ENCODE assay signal across 28 mouse cellular contexts in the genomic region with DNA sequence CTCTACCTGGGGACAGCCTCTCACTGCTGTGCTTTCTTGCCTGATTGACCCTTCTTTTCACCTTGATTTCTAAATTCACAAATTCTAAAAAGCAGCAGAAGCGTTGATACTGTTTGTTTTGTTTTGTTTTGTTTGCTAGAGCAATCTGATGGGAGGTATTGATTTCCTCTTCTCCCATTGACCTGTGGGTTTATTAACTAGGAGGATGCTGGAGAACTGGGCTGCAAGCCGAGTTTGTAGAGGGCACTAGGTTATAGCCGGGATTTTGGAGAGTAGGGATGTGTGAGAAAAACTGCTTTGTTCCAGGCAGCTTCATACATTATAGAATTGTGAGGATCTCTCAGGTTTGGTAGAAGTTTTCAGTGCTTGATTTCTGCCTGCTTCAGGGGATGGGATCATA. TPM values are rescaled to one million over a fixed set of nuclear protein-coding genes. Genes with fewer than 3 reads are reported as not detected.
A peak's percentile ranks its signal among the peaks of the same experiment; 100 is the strongest.
DNase-seq lines count a peak whose midpoint lies in the region; ATAC-seq and TF ChIP-seq lines count a peak whose summit lies in the region.
"Had no signal": no experiment of that assay in that cellular context is flagged by ENCODE, and none has a peak within 500 bp of the region (broad histone marks: within the 10 kb centered on the region; RNA-seq: fewer than 3 reads in every experiment).

No protein-coding gene starts in this region.

- no peaks in the 10 kb centered on the region for H3K79me2 ChIP-seq in liver, adult 2 months (ENCODE audit: control insufficient read depth, insufficient read depth, low read length)

- no peak for TF ChIP-seq POLR2A in kidney, adult 2 months (IDR thresholded peaks at IDR 0.05; ENCODE audit: low read depth, low read length)
- TF ChIP-seq POLR2A in liver, adult 2 months (IDR thresholded peaks at IDR 0.05; ENCODE audit: extremely low read depth, insufficient read depth, low read length): no peak

- WGBS in kidney, adult 2 months: 60% methylated on average over 3 of the region's 3 CpGs
- WGBS in kidney, embryonic 16.5 days: 77% methylated on average over 3 of the region's 3 CpGs
- WGBS in liver, adult 2 months: 19% methylated on average over 3 of the region's 3 CpGs
- 60% methylated on average over 3 of the region's 3 CpGs for WGBS in liver, embryonic 11.5 days
- 44% methylated on average over 3 of the region's 3 CpGs for WGBS in liver, embryonic 16.5 days (ENCODE audit: insufficient replicate concordance)

- H3K4me3 ChIP-seq in kidney, adult 2 months (ENCODE audit: insufficient read depth, low read depth, low read length): no peak overlapping the region
- no peak overlapping the region for H3K4me3 ChIP-seq in kidney, embryonic 16.5 days (ENCODE audit: low read length)
- no peak overlapping the region for H3K4me3 ChIP-seq in liver, adult 2 months (ENCODE audit: insufficient read depth, low read depth, low read length)
- no peak overlapping the region for H3K4me3 ChIP-seq in liver, embryonic 11.5 days (ENCODE audit: low read depth, low read length)
- H3K4me3 ChIP-seq in liver, embryonic 16.5 days (ENCODE audit: low read depth, low read length): no peak overlapping the region
- H3K4me3 ChIP-seq: embryonic facial prominence, embryonic 10.5 days; embryonic facial prominence, embryonic 12.5 days; forebrain, embryonic 13.5 days; forebrain, embryonic 15.5 days had no signal

- no peaks in the 10 kb centered on the region for H3K27me3 ChIP-seq in kidney, adult 2 months (replicated peaks; ENCODE audit: control insufficient read depth, insufficient read depth, low read length)
- H3K27me3 ChIP-seq in kidney, embryonic 16.5 days (ENCODE audit: insufficient read depth, low read length): no peaks in the 10 kb centered on the region
- H3K27me3 ChIP-seq in liver, adult 2 months (ENCODE audit: control insufficient read depth, insufficient read depth, low read length): no peaks in the 10 kb centered on the region
- H3K27me3 ChIP-seq in liver, embryonic 11.5 days (replicated peaks; ENCODE audit: control insufficient read depth, insufficient read depth, low read length): no peaks in the 10 kb centered on the region
- H3K27me3 ChIP-seq in liver, embryonic 16.5 days (ENCODE audit: control insufficient read depth, insufficient read depth, low read depth, low read length): no peaks in the 10 kb centered on the region
- H3K27me3 ChIP-seq: CH12.LX; embryonic facial prominence, embryonic 12.5 days; forebrain, embryonic 13.5 days; forebrain, embryonic 15.5 days; Patski had no signal

- no peak overlapping the region for H3K4me2 ChIP-seq in kidney, embryonic 16.5 days (replicated peaks; ENCODE audit: low read depth, low read length)
- H3K4me2 ChIP-seq in liver, embryonic 11.5 days: no peak overlapping the region
- no peak overlapping the region for H3K4me2 ChIP-seq in liver, embryonic 16.5 days (ENCODE audit: low read depth, low read length)
- H3K4me2 ChIP-seq: embryonic facial prominence, embryonic 12.5 days; forebrain, embryonic 13.5 days; forebrain, embryonic 15.5 days had no signal

- no peak for ATAC-seq in kidney, embryonic 16.5 days (ENCODE audit: low FRiP score, low TSS enrichment)
- no peak; the same call in 1 of the 2 replicates for ATAC-seq in liver, embryonic 11.5 days (replicated peaks; ENCODE audit: low FRiP score)
- ATAC-seq in liver, embryonic 16.5 days (ENCODE audit: low read depth): peak; percentile 74
- ATAC-seq: forebrain, embryonic 13.5 days; forebrain, embryonic 15.5 days; Patski had no signal

- peaks cover 16% of the 10 kb centered on the region for H3K4me1 ChIP-seq in kidney, adult 2 months (ENCODE audit: control insufficient read depth, insufficient read depth, low read length)
- no peaks in the 10 kb centered on the region for H3K4me1 ChIP-seq in kidney, embryonic 16.5 days (ENCODE audit: insufficient read depth, low read length)
- peaks cover 30% of the 10 kb centered on the region for H3K4me1 ChIP-seq in liver, adult 2 months (ENCODE audit: control insufficient read depth, insufficient read depth, low read length)
- no peaks in the 10 kb centered on the region for H3K4me1 ChIP-seq in liver, embryonic 11.5 days (replicated peaks; ENCODE audit: control insufficient read depth, insufficient read depth, low read length)
- H3K4me1 ChIP-seq in liver, embryonic 16.5 days (ENCODE audit: control insufficient read depth, low read depth, low read length): no peaks in the 10 kb centered on the region; the same call in 1 of the 2 replicates
- H3K4me1 ChIP-seq: embryonic facial prominence, embryonic 10.5 days; embryonic facial prominence, embryonic 12.5 days; forebrain, embryonic 13.5 days; forebrain, embryonic 15.5 days had no signal

- no peak for TF ChIP-seq CTCF in kidney, adult 2 months (conservative IDR thresholded peaks at IDR 0.05; ENCODE audit: insufficient read depth, insufficient read length, low read depth, low read length)
- TF ChIP-seq CTCF in liver, adult 2 months (IDR thresholded peaks at IDR 0.05; ENCODE audit: low read depth, low read length): no peak

- no peaks in the 10 kb centered on the region for H3K9me3 ChIP-seq in kidney, embryonic 16.5 days (ENCODE audit: low read length)
- H3K9me3 ChIP-seq in liver, embryonic 11.5 days (ENCODE audit: control insufficient read depth, low read length): no peaks in the 10 kb centered on the region
- H3K9me3 ChIP-seq in liver, embryonic 16.5 days (replicated peaks; ENCODE audit: control insufficient read depth, low read length): no peaks in the 10 kb centered on the region
- H3K9me3 ChIP-seq: embryonic facial prominence, embryonic 10.5 days; embryonic facial prominence, embryonic 12.5 days; forebrain, embryonic 13.5 days; forebrain, embryonic 15.5 days; G1E had no signal

- H3K36me3 ChIP-seq in kidney, adult 2 months (ENCODE audit: control insufficient read depth, insufficient read depth, low read length): no peaks in the 10 kb centered on the region
- no peaks in the 10 kb centered on the region for H3K36me3 ChIP-seq in kidney, embryonic 16.5 days (ENCODE audit: insufficient read depth, low read length)
- no peaks in the 10 kb centered on the region for H3K36me3 ChIP-seq in liver, adult 2 months (ENCODE audit: control insufficient read depth, insufficient read depth, low read length)
- H3K36me3 ChIP-seq in liver, embryonic 11.5 days (ENCODE audit: control insufficient read depth, insufficient read depth, low read length): no peaks in the 10 kb centered on the region
- no peaks in the 10 kb centered on the region for H3K36me3 ChIP-seq in liver, embryonic 16.5 days (ENCODE audit: control insufficient read depth, insufficient read depth)
- H3K36me3 ChIP-seq: embryonic facial prominence, embryonic 10.5 days; embryonic facial prominence, embryonic 12.5 days; forebrain, embryonic 15.5 days; G1E had no signal

- DNase-seq in kidney, adult 2 months: peak; percentile 45
- DNase-seq in liver, adult 2 months (ENCODE audit: extremely low read depth, low read depth, low spot score): peak; percentile 95
- no peak for DNase-seq in liver, embryonic 11.5 days (ENCODE audit: low spot score)
- DNase-seq in gastrocnemius, postnatal 4 days (ENCODE audit: low spot score in 2 of 2): no peak
- DNase-seq: adrenal gland, adult 8-10 months; adrenal gland, postnatal 14 days; adrenal gland, postnatal 36 days; B cell, adult 2 months; cerebellum, adult 11-12 months; cerebellum, adult 2 months; cerebellum, adult 9-10 months; cerebellum, postnatal 10 days; cerebellum, postnatal 25 days had no signal

- no peak overlapping the region for H3K9ac ChIP-seq in kidney, embryonic 16.5 days (replicated peaks; ENCODE audit: low read length)
- no peak overlapping the region for H3K9ac ChIP-seq in liver, adult 2 months (ENCODE audit: low read depth, low read length)
- no peak overlapping the region for H3K9ac ChIP-seq in liver, embryonic 11.5 days (ENCODE audit: low read depth, low read length)
- no peak overlapping the region for H3K9ac ChIP-seq in liver, embryonic 16.5 days (ENCODE audit: low read depth, low read length)
- H3K9ac ChIP-seq: embryonic facial prominence, embryonic 12.5 days; forebrain, embryonic 13.5 days; forebrain, embryonic 15.5 days had no signal

- no peak overlapping the region; the same call in 1 of the 2 replicates for H3K27ac ChIP-seq in kidney, adult 2 months (ENCODE audit: insufficient read depth, low read depth, low read length)
- no peak overlapping the region for H3K27ac ChIP-seq in kidney, embryonic 16.5 days (ENCODE audit: low read length)
- peak overlapping the region; percentile 66 for H3K27ac ChIP-seq in liver, adult 2 months (replicated peaks; ENCODE audit: insufficient read depth, low read depth, low read length)
- no peak overlapping the region for H3K27ac ChIP-seq in liver, embryonic 11.5 days (ENCODE audit: low read depth, low read length)
- H3K27ac ChIP-seq in liver, embryonic 16.5 days (ENCODE audit: low read length): peak overlapping the region; percentile 35; the same call in 1 of the 2 replicates
- H3K27ac ChIP-seq: embryonic facial prominence, embryonic 10.5 days; embryonic facial prominence, embryonic 12.5 days; forebrain, embryonic 13.5 days; forebrain, embryonic 15.5 days had no signal

RNA-seq across cellular contexts. Expression of gene BC053393, which starts 9.1 kb away (rescaled TPM):
- not detected in 2 replicates for polyA plus RNA-seq in kidney, adult 2 months (2012; rRNA removed)
- polyA plus RNA-seq in kidney, embryonic 16.5 days (2015; fragmentation: Nextera tagmentation; extraction: Ambion mirVana): not detected in 2 replicates
- total RNA-seq in liver, adult 2 months (2014; rRNA removed): not detected in 2 replicates
- polyA plus RNA-seq in liver, adult 2 months (2012; rRNA removed): not detected in 2 replicates
- not detected in 2 replicates for polyA plus RNA-seq in liver, embryonic 11.5 days (2014; fragmentation: Nextera tagmentation; extraction: Ambion mirVana)
- not detected in 2 replicates for polyA plus RNA-seq in liver, embryonic 16.5 days (2015; fragmentation: Nextera tagmentation; extraction: Ambion mirVana)
- not detected for total RNA-seq in gastrocnemius, postnatal 4 days (2021)
- total RNA-seq: adrenal gland, adult 18-20 months; adrenal gland, adult 8-10 months; adrenal gland, postnatal 14 days; adrenal gland, postnatal 36 days; CH12.LX had no signal
- polyA plus RNA-seq: activated CD4-positive, CD25-positive, alpha-beta regulatory T cell, adult 4 months; CD4-positive, CD25-positive, alpha-beta regulatory T cell, adult 4 months; cerebellum, adult 2 months; cortical plate, adult 2 months; embryonic facial prominence, embryonic 10.5 days; embryonic facial prominence, embryonic 12.5 days; embryonic facial prominence, embryonic 14.5 days; forebrain, embryonic 11.5 days; forebrain, embryonic 13.5 days; forebrain, embryonic 15.5 days; G1E; Patski had no signal

RNA-seq across cellular contexts. Expression of gene Dppa1, which starts 48.6 kb away (rescaled TPM):
- not detected in 2 replicates for polyA plus RNA-seq in kidney, adult 2 months (2012; rRNA removed)
- polyA plus RNA-seq in kidney, embryonic 16.5 days (2015; fragmentation: Nextera tagmentation; extraction: Ambion mirVana): not detected in 2 replicates
- total RNA-seq in liver, adult 2 months (2014; rRNA removed): not detected in 2 replicates
- not detected in 2 replicates for polyA plus RNA-seq in liver, adult 2 months (2012; rRNA removed)
- not detected in 2 replicates for polyA plus RNA-seq in liver, embryonic 11.5 days (2014; fragmentation: Nextera tagmentation; extraction: Ambion mirVana)
- polyA plus RNA-seq in liver, embryonic 16.5 days (2015; fragmentation: Nextera tagmentation; extraction: Ambion mirVana): not detected in 2 replicates
- not detected for total RNA-seq in gastrocnemius, postnatal 4 days (2021)
- total RNA-seq: adrenal gland, adult 18-20 months; adrenal gland, adult 8-10 months; adrenal gland, postnatal 14 days; adrenal gland, postnatal 36 days; CH12.LX; G1E had no signal
- polyA plus RNA-seq: activated CD4-positive, CD25-positive, alpha-beta regulatory T cell, adult 4 months; CD4-positive, CD25-positive, alpha-beta regulatory T cell, adult 4 months; cerebellum, adult 2 months; cortical plate, adult 2 months; embryonic facial prominence, embryonic 10.5 days; embryonic facial prominence, embryonic 12.5 days; embryonic facial prominence, embryonic 14.5 days; forebrain, embryonic 11.5 days; forebrain, embryonic 13.5 days; forebrain, embryonic 15.5 days; G1E; Patski had no signal

RNA-seq across cellular contexts. Expression of gene Gm12169, which starts 56.4 kb away (rescaled TPM):
- not detected in 2 replicates for polyA plus RNA-seq in kidney, adult 2 months (2012; rRNA removed)
- not detected in 2 replicates for polyA plus RNA-seq in kidney, embryonic 16.5 days (2015; fragmentation: Nextera tagmentation; extraction: Ambion mirVana)
- not detected in 2 replicates for total RNA-seq in liver, adult 2 months (2014; rRNA removed)
- polyA plus RNA-seq in liver, adult 2 months (2012; rRNA removed): not detected in 2 replicates
- not detected in 2 replicates for polyA plus RNA-seq in liver, embryonic 11.5 days (2014; fragmentation: Nextera tagmentation; extraction: Ambion mirVana)
- polyA plus RNA-seq in liver, embryonic 16.5 days (2015; fragmentation: Nextera tagmentation; extraction: Ambion mirVana): not detected in 2 replicates
- total RNA-seq in gastrocnemius, postnatal 4 days (2021): not detected
- total RNA-seq: adrenal gland, adult 18-20 months; adrenal gland, adult 8-10 months; adrenal gland, postnatal 14 days; adrenal gland, postnatal 36 days; CH12.LX; G1E had no signal
- polyA plus RNA-seq: cerebellum, adult 2 months; cortical plate, adult 2 months; embryonic facial prominence, embryonic 10.5 days; embryonic facial prominence, embryonic 12.5 days; embryonic facial prominence, embryonic 14.5 days; forebrain, embryonic 11.5 days; forebrain, embryonic 13.5 days; forebrain, embryonic 15.5 days; G1E; Patski had no signal

Comparison
In these comparisons a context has a peak if more than half of its experiments do, and no peak if none do; other contexts are left out.
1. DNase-seq: peak in kidney, adult 2 months (single experiment) and liver, adult 2 months (single experiment); none in liver, embryonic 11.5 days (single experiment) and gastrocnemius, postnatal 4 days (0 of 2).
2. H3K27ac ChIP-seq: peak in liver, adult 2 months (single experiment) and liver, embryonic 16.5 days (single experiment); none in kidney, adult 2 months (single experiment), kidney, embryonic 16.5 days (single experiment) and liver, embryonic 11.5 days (single experiment).